Mouse (Mus musculus) large intestine, adult 2 months (tissue): ENCODE data around the gene Fbxw21. TPM values are rescaled to one million over a fixed set of nuclear protein-coding genes. Genes with fewer than 3 reads are reported as not detected.
A peak's percentile ranks its signal among the peaks of the same experiment; 100 is the strongest.
"Not testable (repeated sequence)": the region's sequence is repeated elsewhere in the genome, so short reads cannot be mapped to it uniquely, and the experiment has no call there.

Experiments
- DNase-seq: peaks from one replicate; pipeline ENCODE4 v3.0.0-alpha.2; 2012; ENCODE audit warnings: low read depth, low spot score
- WGBS: fragments of 180-500 bp; shearing (Covaris S2); methylation state at CpG from one replicate; pipeline ENCODE4 v1.1.7; 2018; 5-methylcytosine and 5-hydroxymethylcytosine counted together
- polyA plus RNA-seq: library from polyadenylated mRNA; depleted of rRNA; stranded (reverse); fragments of >200 nt; gene quantifications from 2 replicates; pipeline ENCODE4 v1.2.3, GENCODE M21; 2012; rRNA removed

The Fbxw21 gene
- polyA plus RNA-seq, result not detected in 2 replicates

GRCm38 (mm10) chr9:109161941-109162340, at the start of gene Fbxw21:
TSS of gene Fbxw21 (minus strand) at chr9:109162041.
- WGBS, result 67% methylated on average over 3 of the region's 3 CpGs
- DNase-seq, result no peak

- DNase-seq, result not testable (repeated sequence)
- WGBS, result 70% methylated on average over 1 of the region's 1 CpGs
Measured at GRCm38 (mm10) chr9:109201347-109201746, 39.5 kb upstream of the Fbxw21 start.

- 91% methylated on average over 1 of the region's 1 CpGs for WGBS
- DNase-seq, result no peak
Measured at GRCm38 (mm10) chr9:109200349-109200748, 38.5 kb upstream of the Fbxw21 start.

- DNase-seq, result no peak
- WGBS, result 35% methylated on average over 1 of the region's 1 CpGs
Measured at GRCm38 (mm10) chr9:109199353-109199752, 37.5 kb upstream of the Fbxw21 start.

GRCm38 (mm10) chr9:109195875-109196274, 34.0 kb upstream of the Fbxw21 start, which contains the start of gene Fbxw13:
TSS of gene Fbxw13 (minus strand) at chr9:109195975.
- 77% methylated on average over 3 of the region's 3 CpGs for WGBS
- DNase-seq, result not testable (repeated sequence)

DNA sequence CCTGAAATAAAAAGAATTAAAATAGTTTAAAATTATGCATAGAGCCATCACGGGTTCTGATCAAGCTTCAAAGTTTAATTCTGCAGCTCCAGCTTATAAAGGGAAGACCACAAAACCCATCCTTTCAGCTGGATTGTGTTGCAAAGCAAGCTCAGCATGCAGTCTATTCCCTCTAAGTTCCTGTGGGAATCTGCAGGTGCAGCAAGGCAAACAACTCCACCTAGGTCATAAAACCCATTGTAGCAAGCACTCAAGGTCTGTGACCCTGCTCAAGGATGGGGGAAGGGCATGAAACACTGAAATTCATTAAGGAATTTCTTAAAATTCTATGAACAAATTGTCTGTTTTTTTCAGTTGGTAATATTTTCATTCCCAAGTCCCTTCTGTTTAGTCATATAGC, 15.4 kb upstream of the Fbxw21 start:
- peak; percentile 37 for DNase-seq
- 33% methylated on average over 1 of the region's 1 CpGs for WGBS

DNA sequence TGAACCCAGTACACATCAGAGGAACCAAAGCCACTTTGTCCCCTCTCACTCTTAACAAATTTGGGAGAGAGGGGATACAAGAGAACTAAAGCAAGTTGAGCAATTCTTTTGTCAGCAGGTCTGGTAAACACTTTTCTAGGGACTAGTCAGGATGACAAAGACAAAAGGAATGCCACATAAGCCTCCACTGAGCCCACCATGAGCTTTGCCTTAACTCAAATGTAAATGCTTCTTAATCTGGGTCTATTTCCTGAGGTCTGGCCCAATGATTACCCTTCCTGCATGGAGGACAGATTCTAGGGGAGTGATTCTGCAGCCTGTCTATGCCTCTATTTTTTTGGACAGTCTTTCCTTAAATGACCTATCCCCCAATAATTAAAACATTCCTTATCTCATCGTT, 14.5 kb upstream of the Fbxw21 start:
- 47% methylated on average over 1 of the region's 1 CpGs for WGBS
- DNase-seq, result no peak

- no peak for DNase-seq
Measured at GRCm38 (mm10) chr9:109167316-109167715, 5.5 kb upstream of the Fbxw21 start.

DNA sequence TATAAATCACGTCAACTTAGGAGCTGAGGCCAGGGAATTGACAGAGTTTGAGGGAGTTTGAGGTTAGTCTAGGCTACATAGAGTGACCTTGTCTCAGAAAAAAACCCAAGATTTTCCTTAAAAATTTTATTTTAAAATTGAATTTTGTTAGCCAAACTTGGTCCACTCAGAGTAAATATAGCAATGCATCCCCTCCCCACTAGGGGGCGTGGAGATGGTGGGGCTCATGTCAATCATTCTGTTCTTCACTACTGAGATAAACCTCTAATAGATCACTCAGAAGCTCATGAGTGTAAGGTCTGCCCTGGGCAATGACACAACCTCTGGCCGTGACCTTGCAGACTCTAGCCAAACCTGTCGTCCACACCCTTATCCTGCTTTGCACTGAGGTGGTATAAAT, 21.4 kb downstream of the Fbxw21 start:
- DNase-seq, result not testable (repeated sequence)
- 60% methylated on average over 4 of the region's 4 CpGs for WGBS

- no peak for DNase-seq
- WGBS, result 70% methylated on average over 5 of the region's 5 CpGs
Measured at GRCm38 (mm10) chr9:109130076-109130475, 31.8 kb downstream of the Fbxw21 start.

DNA sequence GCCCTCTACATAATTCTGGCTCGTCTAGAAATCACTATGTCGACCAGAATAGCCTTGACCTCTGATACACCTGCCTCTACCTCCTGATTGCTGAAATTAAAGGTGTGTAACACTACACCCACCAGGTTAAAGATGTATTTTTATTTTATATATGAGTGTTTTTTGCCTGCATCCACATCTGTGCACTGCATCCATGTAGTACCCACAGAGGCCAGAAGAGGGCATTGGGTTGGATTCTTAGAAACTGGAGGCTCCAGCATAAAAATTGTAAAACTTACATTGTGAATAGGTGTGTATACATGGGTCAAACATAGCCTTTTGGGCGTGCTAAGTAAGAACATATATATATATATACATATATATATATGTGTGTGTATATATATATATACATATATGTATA, 33.6 kb downstream of the Fbxw21 start:
- DNase-seq, result no peak
- 32% methylated on average over 3 of the region's 3 CpGs for WGBS

DNA sequence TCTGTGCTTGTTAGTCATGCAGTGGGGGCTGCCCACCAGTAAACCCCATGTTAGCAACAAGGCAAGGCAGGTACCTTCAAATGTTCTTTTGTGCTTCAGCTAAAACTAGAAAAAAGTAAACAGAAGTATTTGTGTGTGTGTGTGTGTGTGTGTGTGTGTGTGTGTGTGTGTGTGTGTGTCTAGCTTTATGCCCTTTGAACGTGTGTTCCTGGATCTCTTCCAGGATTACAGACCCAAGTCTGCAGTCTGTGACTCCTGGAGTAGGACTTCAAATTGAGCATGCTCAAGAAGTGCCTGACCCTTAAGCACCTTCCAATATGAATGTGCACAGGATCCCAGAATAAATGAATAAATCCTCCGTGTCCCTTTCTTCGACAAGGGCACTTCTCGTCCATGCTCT, 34.8 kb downstream of the Fbxw21 start:
- 67% methylated on average over 4 of the region's 4 CpGs for WGBS
- DNase-seq, result no peak

DNA sequence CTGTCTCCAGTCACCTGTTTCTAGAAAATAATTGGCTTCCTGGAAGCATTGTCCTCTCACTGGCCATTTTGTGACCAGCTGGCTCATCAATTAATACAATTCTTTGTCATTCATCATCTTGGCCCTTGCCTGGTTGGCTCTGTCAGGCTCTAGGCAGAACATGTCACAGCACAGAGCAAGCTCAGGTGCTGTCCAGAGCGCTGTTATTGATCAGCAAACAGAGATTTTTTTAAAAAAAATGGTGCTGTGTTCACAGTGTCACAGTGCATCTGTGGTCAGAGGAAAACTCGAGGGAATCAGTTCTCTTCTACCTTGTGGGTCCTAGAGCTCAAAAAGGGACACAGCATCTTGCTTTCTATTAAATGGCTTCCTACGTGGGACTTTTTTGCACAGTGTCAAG, 36.4 kb downstream of the Fbxw21 start:
- 68% methylated on average over 3 of the region's 3 CpGs for WGBS
- no peak for DNase-seq

GRCm38 (mm10) chr9:109125043-109125442, 36.8 kb downstream of the Fbxw21 start:
- no peak for DNase-seq
- WGBS, result 74% methylated on average over 2 of the region's 2 CpGs

GRCm38 (mm10) chr9:109124164-109124563, 37.7 kb downstream of the Fbxw21 start:
- no peak for DNase-seq
- 88% methylated on average over 3 of the region's 3 CpGs for WGBS

- 27% methylated on average over 6 of the region's 6 CpGs for WGBS
- DNase-seq, result no peak
Measured at GRCm38 (mm10) chr9:109123266-109123665, 38.6 kb downstream of the Fbxw21 start.

GRCm38 (mm10) chr9:109122553-109123085, 39.2 kb downstream of the Fbxw21 start:
- DNase-seq, result no peak
- 46% methylated on average over 2 of the region's 2 CpGs for WGBS

- DNase-seq, result no peak
- WGBS, result 91% methylated on average over 6 of the region's 6 CpGs
Measured at GRCm38 (mm10) chr9:109120956-109121355, 40.9 kb downstream of the Fbxw21 start.

- no peak for DNase-seq
- WGBS, result 36% methylated on average over 9 of the region's 9 CpGs
Measured at GRCm38 (mm10) chr9:109119571-109119970, 42.3 kb downstream of the Fbxw21 start.

DNA sequence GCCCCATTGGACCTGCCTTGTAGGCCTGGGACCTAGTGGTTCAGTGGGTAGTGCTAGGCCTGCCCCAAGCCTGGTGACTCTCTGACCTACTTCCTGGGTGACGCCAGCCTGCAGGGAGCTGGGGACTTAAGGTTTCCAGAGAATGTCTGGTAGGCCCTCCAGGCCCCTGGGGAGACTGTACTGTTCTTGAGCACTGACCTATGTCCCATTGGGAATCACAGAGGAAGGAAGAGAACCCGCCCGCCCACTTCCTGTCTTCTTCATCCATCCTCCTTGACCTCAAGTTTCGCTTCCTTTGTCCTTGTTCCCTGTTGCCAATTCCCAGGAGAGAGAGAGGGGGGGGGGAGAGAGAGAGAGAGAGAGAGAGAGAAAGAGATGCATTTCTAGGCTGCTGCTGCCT, 43.7 kb downstream of the Fbxw21 start:
- 82% methylated on average over 4 of the region's 4 CpGs for WGBS
- no peak for DNase-seq

DNA sequence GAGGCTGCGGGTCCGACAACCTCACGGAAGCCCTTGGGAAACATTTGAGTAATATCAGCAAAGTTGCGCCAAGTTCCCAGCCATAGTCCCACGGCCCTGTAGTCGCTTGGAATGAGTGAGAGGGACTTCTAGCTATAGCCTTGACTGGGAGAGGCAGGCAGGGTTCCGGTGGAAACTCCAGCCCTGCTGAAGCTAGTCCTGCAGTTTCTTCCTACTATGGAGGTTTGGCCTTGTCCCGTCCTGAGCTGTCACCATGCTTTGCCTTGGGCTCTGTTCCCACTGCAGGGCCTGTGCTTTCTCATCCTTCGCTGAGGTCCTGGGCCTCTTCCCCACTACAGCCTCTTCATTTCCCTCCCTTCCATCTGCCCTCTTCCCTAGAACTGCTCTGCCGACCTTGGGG, 45.6 kb downstream of the Fbxw21 start:
- no peak for DNase-seq
- WGBS, result 90% methylated on average over 10 of the region's 10 CpGs

GRCm38 (mm10) chr9:109114871-109115270, 47.0 kb downstream of the Fbxw21 start:
- no peak for DNase-seq
- 91% methylated on average over 7 of the region's 7 CpGs for WGBS
